Mouse (Mus musculus) thymus, postnatal 4 days (tissue): Measurements from ENCODE around the gene Kif5c.

ENCODE experiments used
- DNase-seq: peaks from one replicate; pipeline ENCODE4 v3.0.0; 2021

Kif5c gene

GRCm38 (mm10) chr2:49618829-49619718 lies at the start of gene Kif5c:
TSS of gene Kif5c (plus strand) at chr2:49619298.
- peak; percentile 95 for DNase-seq

GRCm38 (mm10) chr2:49569862-49570777 lies 49.0 kb upstream of the Kif5c start:
- DNase-seq: no peak

GRCm38 (mm10) chr2:49570778-49571101 lies 48.4 kb upstream of the Kif5c start:
- DNase-seq: no peak

GRCm38 (mm10) chr2:49571159-49571920 lies 47.8 kb upstream of the Kif5c start:
- DNase-seq: no peak

- no peak for DNase-seq
These were observed 46.9 kb upstream of the Kif5c start for GRCm38 (mm10) chr2:49572111-49572642.

GRCm38 (mm10) chr2:49572684-49573083 lies 46.4 kb upstream of the Kif5c start:
- no peak for DNase-seq

GRCm38 (mm10) chr2:49573282-49573681 lies 45.8 kb upstream of the Kif5c start:
- no peak for DNase-seq

GRCm38 (mm10) chr2:49580585-49580984 lies 38.5 kb upstream of the Kif5c start:
- DNase-seq: no peak

- no peak for DNase-seq
These were observed 36.6 kb upstream of the Kif5c start for GRCm38 (mm10) chr2:49582546-49582945.

- DNase-seq: no peak
These were observed 35.8 kb upstream of the Kif5c start for GRCm38 (mm10) chr2:49583311-49583710.

- no peak for DNase-seq
These were observed 28.6 kb upstream of the Kif5c start for GRCm38 (mm10) chr2:49590450-49590849.

- no peak for DNase-seq
These were observed 26.2 kb upstream of the Kif5c start for GRCm38 (mm10) chr2:49592926-49593325.

GRCm38 (mm10) chr2:49594886-49595285 lies 24.2 kb upstream of the Kif5c start:
- no peak for DNase-seq

GRCm38 (mm10) chr2:49596318-49596717 lies 22.8 kb upstream of the Kif5c start:
- DNase-seq: no peak

GRCm38 (mm10) chr2:49600021-49600681 lies 18.9 kb upstream of the Kif5c start:
- DNase-seq: no peak

- DNase-seq: no peak
These were observed 16.2 kb upstream of the Kif5c start for GRCm38 (mm10) chr2:49602791-49603349.

- no peak for DNase-seq
These were observed 9.5 kb upstream of the Kif5c start for GRCm38 (mm10) chr2:49609611-49610010.

GRCm38 (mm10) chr2:49616765-49617164 lies 2.3 kb upstream of the Kif5c start:
- no peak for DNase-seq

- peak; percentile 37 for DNase-seq
These were observed 823 bp downstream of the Kif5c start for GRCm38 (mm10) chr2:49619719-49620522.

- DNase-seq: no peak
These were observed 1.6 kb downstream of the Kif5c start for GRCm38 (mm10) chr2:49620626-49621117.

- no peak for DNase-seq
These were observed 2.1 kb downstream of the Kif5c start for GRCm38 (mm10) chr2:49621234-49621633.
